Mouse (Mus musculus): ENCODE measurements around the gene Scaper. TPM values are rescaled to one million over a fixed set of nuclear protein-coding genes. Genes with fewer than 3 reads are reported as not detected.

The Scaper gene
- total RNA-seq (2021) (10 to 100 TPM; 10.9 to 12.3 TPM), polyA plus RNA-seq (2012; rRNA removed) (2.9 TPM in 2 replicates)
- long read RNA-seq, full-length matches to known transcripts, result 2 of 2 reads
- long read RNA-seq, partial matches to known transcripts, result 0 of 2 reads
- long read RNA-seq, other reads (novel, unspliced or antisense), result 0 of 2 reads

GRCm38 (mm10) chr9:55937664-55938617 lies at the start of gene Scaper:
Scaper (minus strand) TSS chr9:55938119.
- peak; percentile 93 for DNase-seq

- peak; percentile 33 for DNase-seq
Measured at GRCm38 (mm10) chr9:55946819-55947218, 8.9 kb upstream of the Scaper start.

- DNase-seq, result no peak
Measured at GRCm38 (mm10) chr9:55941356-55941755, 3.4 kb upstream of the Scaper start.

- DNase-seq, result no peak
Measured at GRCm38 (mm10) chr9:55938618-55938985, 683 bp upstream of the Scaper start.

- no peak for DNase-seq
Measured at GRCm38 (mm10) chr9:55937224-55937663, 675 bp downstream of the Scaper start.

GRCm38 (mm10) chr9:55932482-55932881 lies 5.4 kb downstream of the Scaper start:
- no peak for DNase-seq

- no peak for DNase-seq
Measured at GRCm38 (mm10) chr9:55918579-55918978, 19.3 kb downstream of the Scaper start.

GRCm38 (mm10) chr9:55916751-55917150 lies 21.2 kb downstream of the Scaper start:
- DNase-seq, result no peak

GRCm38 (mm10) chr9:55911481-55911880 lies 26.4 kb downstream of the Scaper start:
- DNase-seq, result no peak

GRCm38 (mm10) chr9:55902964-55903363 lies 35.0 kb downstream of the Scaper start:
- no peak for DNase-seq

GRCm38 (mm10) chr9:55901588-55901987 lies 36.3 kb downstream of the Scaper start:
- DNase-seq, result no peak

- no peak for DNase-seq
Measured at GRCm38 (mm10) chr9:55900531-55900930, 37.4 kb downstream of the Scaper start.

- no peak for DNase-seq
Measured at GRCm38 (mm10) chr9:55878066-55878465, 59.9 kb downstream of the Scaper start.

- DNase-seq, result no peak
Measured at GRCm38 (mm10) chr9:55789442-55789841, 148.5 kb downstream of the Scaper start.

- DNase-seq, result no peak
Measured at GRCm38 (mm10) chr9:55712016-55712415, 225.9 kb downstream of the Scaper start.

- no peak for DNase-seq
Measured at GRCm38 (mm10) chr9:55710553-55710952, 227.4 kb downstream of the Scaper start.

- no peak for DNase-seq
Measured at GRCm38 (mm10) chr9:55706603-55707002, 231.3 kb downstream of the Scaper start.

- no peak for DNase-seq
Measured at GRCm38 (mm10) chr9:55695307-55695706, 242.6 kb downstream of the Scaper start.

GRCm38 (mm10) chr9:55677099-55677498 lies 260.8 kb downstream of the Scaper start:
- no peak for DNase-seq

GRCm38 (mm10) chr9:55646444-55646843 lies 291.5 kb downstream of the Scaper start:
- no peak for DNase-seq

GRCm38 (mm10) chr9:55626990-55627389 lies 310.9 kb downstream of the Scaper start:
- no peak for DNase-seq

- DNase-seq, result no peak
Measured at GRCm38 (mm10) chr9:55614711-55615110, 323.2 kb downstream of the Scaper start.

- DNase-seq, result no peak
Measured at GRCm38 (mm10) chr9:55609751-55610150, 328.2 kb downstream of the Scaper start.

Data from adrenal gland, adult 2 months (tissue).